Mouse (Mus musculus): ENCODE data around the gene Serpine3. TPM values are rescaled to one million over a fixed set of nuclear protein-coding genes. Genes with fewer than 3 reads are reported as not detected.

Gene Serpine3
- polyA plus RNA-seq, 1 experiment from 2014 or later: not detected

DNA sequence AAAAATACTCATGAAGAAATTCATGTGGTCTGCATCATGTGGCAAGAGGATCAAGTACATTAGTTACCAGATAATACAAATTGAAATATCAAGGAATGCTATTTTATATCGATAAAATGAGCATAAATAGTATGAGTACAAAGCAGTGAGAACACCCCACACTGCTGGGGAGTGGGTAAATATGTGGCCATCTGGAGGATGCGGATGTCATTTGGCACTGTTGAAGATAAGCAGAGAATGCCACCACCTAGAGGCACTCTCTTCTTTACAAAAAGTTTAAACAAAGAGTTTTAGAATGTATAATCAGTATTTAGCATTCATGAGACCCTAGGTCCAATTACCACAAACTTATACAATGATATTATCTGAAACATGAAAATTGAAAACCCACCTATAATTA, 54.7 kb downstream of the Serpine3 start:
- WGBS: 90% methylated on average over 2 of the region's 2 CpGs
- ATAC-seq (replicated peaks; ENCODE audit: low FRiP score) (no peak), DNase-seq (ENCODE audit: low spot score) (no peak)
- no peak overlapping the region for H3K4me3 ChIP-seq (ENCODE audit: low read depth, low read length)
- no peak overlapping the region for H3K27ac ChIP-seq (ENCODE audit: low read depth, low read length)
- H3K36me3 ChIP-seq (ENCODE audit: control insufficient read depth, insufficient read depth, low read length): no peaks in the 10 kb centered on the region; the same call in 1 of the 2 replicates
- H3K4me1 ChIP-seq (replicated peaks; ENCODE audit: control insufficient read depth, insufficient read depth, low read length): no peaks in the 10 kb centered on the region
- H3K9me3 ChIP-seq (ENCODE audit: control insufficient read depth, low read length): no peaks in the 10 kb centered on the region
- no peaks in the 10 kb centered on the region for H3K27me3 ChIP-seq (ENCODE audit: control insufficient read depth, insufficient read depth, low read length)
- no peak overlapping the region for H3K4me2 ChIP-seq (ENCODE audit: low read depth, low read length, severe bottlenecking)
- H3K9ac ChIP-seq (ENCODE audit: low read length): no peak overlapping the region

DNA sequence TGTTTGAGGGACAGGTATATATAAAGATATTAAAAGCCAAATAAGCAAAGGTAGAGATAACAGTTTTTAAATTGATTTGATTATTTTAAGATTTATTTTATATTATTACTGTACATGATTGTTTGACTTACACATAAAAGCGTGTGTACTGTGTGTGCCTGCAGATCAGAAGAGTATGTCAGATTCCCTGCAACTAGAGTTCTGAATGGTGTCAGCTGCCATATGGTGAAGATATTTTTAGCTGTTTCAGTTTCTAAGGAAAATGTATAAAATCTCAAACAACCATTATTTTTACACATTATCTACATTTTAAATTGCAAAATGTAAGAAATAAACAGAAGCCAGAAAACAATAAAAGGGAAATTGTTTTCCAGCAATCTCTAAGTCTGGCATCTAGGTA, 58.2 kb downstream of the Serpine3 start:
- no peak overlapping the region for H3K4me3 ChIP-seq (ENCODE audit: low read depth, low read length)
- no peak for ATAC-seq (replicated peaks; ENCODE audit: low FRiP score)
- no peaks in the 10 kb centered on the region for H3K9me3 ChIP-seq (ENCODE audit: control insufficient read depth, low read length)
- 98% methylated on average over 1 of the region's 1 CpGs for WGBS
- H3K36me3 ChIP-seq (ENCODE audit: control insufficient read depth, insufficient read depth, low read length): no peaks in the 10 kb centered on the region
- no peaks in the 10 kb centered on the region for H3K4me1 ChIP-seq (replicated peaks; ENCODE audit: control insufficient read depth, insufficient read depth, low read length)
- H3K27ac ChIP-seq (ENCODE audit: low read depth, low read length): no peak overlapping the region
- no peak for DNase-seq (ENCODE audit: low spot score)
- no peak overlapping the region for H3K9ac ChIP-seq (ENCODE audit: low read length)
- H3K27me3 ChIP-seq (ENCODE audit: control insufficient read depth, insufficient read depth, low read length): no peaks in the 10 kb centered on the region
- H3K4me2 ChIP-seq (ENCODE audit: low read depth, low read length, severe bottlenecking): no peak overlapping the region

DNA sequence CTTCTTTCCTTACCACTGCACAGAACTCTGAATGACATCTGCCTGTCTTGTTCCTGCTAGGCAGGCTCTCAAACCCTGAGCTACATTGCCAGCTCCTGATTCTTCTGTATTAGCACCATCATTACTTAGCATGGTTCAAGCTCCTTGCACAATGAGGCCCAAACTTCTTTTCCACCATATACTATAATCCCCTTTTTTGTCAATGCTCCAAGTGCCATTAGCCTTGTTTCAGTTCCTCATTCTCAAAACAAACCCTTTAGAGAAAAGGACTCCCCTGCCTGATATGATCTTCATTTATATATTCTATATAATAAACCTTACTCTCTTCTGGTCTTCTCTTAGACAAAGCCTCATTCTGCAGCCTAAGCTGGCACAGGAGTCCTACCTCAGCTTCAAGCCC, 61.1 kb downstream of the Serpine3 start:
- no peak overlapping the region for H3K9ac ChIP-seq (ENCODE audit: low read length)
- H3K4me2 ChIP-seq (ENCODE audit: low read depth, low read length, severe bottlenecking): no peak overlapping the region
- H3K36me3 ChIP-seq (ENCODE audit: control insufficient read depth, insufficient read depth, low read length): no peaks in the 10 kb centered on the region
- H3K4me1 ChIP-seq (replicated peaks; ENCODE audit: control insufficient read depth, insufficient read depth, low read length): no peaks in the 10 kb centered on the region
- H3K27me3 ChIP-seq (ENCODE audit: control insufficient read depth, insufficient read depth, low read length): no peaks in the 10 kb centered on the region
- DNase-seq (ENCODE audit: low spot score) (no peak), ATAC-seq (replicated peaks; ENCODE audit: low FRiP score) (no peak)
- no peak overlapping the region for H3K4me3 ChIP-seq (ENCODE audit: low read depth, low read length)
- no peak overlapping the region for H3K27ac ChIP-seq (ENCODE audit: low read depth, low read length)
- no peaks in the 10 kb centered on the region for H3K9me3 ChIP-seq (ENCODE audit: control insufficient read depth, low read length)

DNA sequence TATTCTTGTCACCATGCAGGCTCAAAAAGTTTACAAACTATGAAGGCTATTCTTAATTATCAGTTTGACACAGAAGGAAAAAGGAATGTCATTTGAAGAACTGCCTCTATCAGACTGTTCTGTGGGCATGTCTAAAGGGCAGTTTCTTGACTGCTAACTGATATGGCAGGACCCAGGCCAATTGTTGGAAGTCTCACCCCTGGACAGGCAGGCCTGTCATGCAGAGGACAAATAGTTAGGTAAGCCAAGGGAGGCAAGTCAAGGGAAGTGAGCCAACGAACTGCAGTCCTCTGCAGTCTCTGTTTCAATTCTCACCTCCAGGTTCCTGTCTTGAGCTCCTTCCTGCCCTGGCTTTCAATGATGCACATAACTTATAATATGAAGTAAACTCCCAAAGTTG, 68.4 kb downstream of the Serpine3 start:
- no peaks in the 10 kb centered on the region for H3K9me3 ChIP-seq (ENCODE audit: control insufficient read depth, low read length)
- WGBS: 96% methylated on average over 1 of the region's 1 CpGs
- DNase-seq (ENCODE audit: low spot score) (no peak), ATAC-seq (replicated peaks; ENCODE audit: low FRiP score) (no peak)
- H3K4me1 ChIP-seq (replicated peaks; ENCODE audit: control insufficient read depth, insufficient read depth, low read length): no peaks in the 10 kb centered on the region
- H3K9ac ChIP-seq (ENCODE audit: low read length): no peak overlapping the region
- H3K4me2 ChIP-seq (ENCODE audit: low read depth, low read length, severe bottlenecking): no peak overlapping the region
- peaks cover 3% of the 10 kb centered on the region; the same call in 1 of the 2 replicates for H3K36me3 ChIP-seq (ENCODE audit: control insufficient read depth, insufficient read depth, low read length)
- no peaks in the 10 kb centered on the region for H3K27me3 ChIP-seq (ENCODE audit: control insufficient read depth, insufficient read depth, low read length)
- H3K4me3 ChIP-seq (ENCODE audit: low read depth, low read length): no peak overlapping the region
- H3K27ac ChIP-seq (ENCODE audit: low read depth, low read length): no peak overlapping the region

DNA sequence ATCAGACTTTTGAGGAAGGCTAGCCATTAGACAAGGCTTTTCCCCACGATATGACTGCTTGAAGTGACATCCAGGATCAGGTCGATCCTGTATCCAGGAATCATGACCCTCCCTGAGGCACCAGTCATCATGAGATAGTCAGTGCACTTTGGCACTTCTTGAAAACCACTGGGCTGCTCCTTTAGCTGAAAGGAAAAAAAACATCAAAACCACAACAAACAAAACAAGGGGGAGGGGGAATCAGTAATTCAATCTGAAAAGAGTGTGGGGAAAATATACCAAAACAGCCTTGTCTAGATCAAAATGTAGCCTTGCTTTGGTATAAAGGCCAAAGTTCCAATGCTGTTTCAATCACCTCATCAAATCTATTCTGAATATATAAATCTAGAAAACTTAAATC, 70.2 kb downstream of the Serpine3 start:
- no peak for ATAC-seq (replicated peaks; ENCODE audit: low FRiP score)
- Histone ChIP-seq H3K27ac (ENCODE audit: low read depth, low read length) (no peak overlapping the region), H3K4me1 (replicated peaks; ENCODE audit: control insufficient read depth, insufficient read depth, low read length) (no peaks in the 10 kb centered on the region), H3K4me2 (ENCODE audit: low read depth, low read length, severe bottlenecking) (no peak overlapping the region), H3K27me3 (ENCODE audit: control insufficient read depth, insufficient read depth, low read length) (no peaks in the 10 kb centered on the region), H3K9me3 (ENCODE audit: control insufficient read depth, low read length) (no peaks in the 10 kb centered on the region), H3K9ac (ENCODE audit: low read length) (no peak overlapping the region), H3K4me3 (ENCODE audit: low read depth, low read length) (no peak overlapping the region), H3K36me3 (ENCODE audit: control insufficient read depth, insufficient read depth, low read length) (peaks cover 3% of the 10 kb centered on the region; the same call in 1 of the 2 replicates)
- WGBS: 85% methylated on average over 2 of the region's 2 CpGs
- DNase-seq (ENCODE audit: low spot score): no peak

DNA sequence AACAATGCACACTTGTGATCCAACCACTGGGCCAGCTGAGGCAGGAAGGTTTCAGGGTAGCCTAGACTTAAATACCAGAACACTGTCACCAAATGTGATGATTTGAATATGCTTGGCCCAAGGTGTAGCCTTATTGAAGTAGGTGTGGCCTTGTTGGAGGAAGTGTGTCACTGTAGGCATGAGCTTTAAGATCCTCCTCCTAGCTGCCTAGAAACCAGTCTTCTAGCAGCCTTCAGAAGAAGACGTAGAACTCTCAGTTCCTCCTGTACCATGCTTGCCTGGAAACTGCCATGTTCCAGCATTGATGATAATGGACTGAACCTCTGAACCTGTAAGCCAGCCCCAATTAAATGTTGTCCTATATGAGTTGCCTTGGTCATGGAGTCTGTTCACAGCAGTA, 72.2 kb downstream of the Serpine3 start:
- peaks cover 3% of the 10 kb centered on the region; the same call in 1 of the 2 replicates for H3K36me3 ChIP-seq (ENCODE audit: control insufficient read depth, insufficient read depth, low read length)
- no peak for DNase-seq (ENCODE audit: low spot score)
- H3K4me1 ChIP-seq (replicated peaks; ENCODE audit: control insufficient read depth, insufficient read depth, low read length): no peaks in the 10 kb centered on the region
- 92% methylated on average over 1 of the region's 1 CpGs for WGBS
- H3K4me2 ChIP-seq (ENCODE audit: low read depth, low read length, severe bottlenecking): no peak overlapping the region
- H3K9ac ChIP-seq (ENCODE audit: low read length): no peak overlapping the region
- H3K27ac ChIP-seq (ENCODE audit: low read depth, low read length): no peak overlapping the region
- no peaks in the 10 kb centered on the region for H3K9me3 ChIP-seq (ENCODE audit: control insufficient read depth, low read length)
- H3K4me3 ChIP-seq (ENCODE audit: low read depth, low read length): no peak overlapping the region
- no peaks in the 10 kb centered on the region for H3K27me3 ChIP-seq (ENCODE audit: control insufficient read depth, insufficient read depth, low read length)
- ATAC-seq (replicated peaks; ENCODE audit: low FRiP score): no peak

Other genes starting within 250 kb of the Serpine3 start
- 0.52 and 1.1 TPM in 2 replicates for gene Gucy1b2, start 207.4 kb upstream of the Serpine3 start, polyA plus RNA-seq (2014; fragmentation: Nextera tagmentation; extraction: Ambion mirVana)
- 7.4 and 9.2 TPM in 2 replicates for gene Fam124a, start 107.9 kb upstream of the Serpine3 start, polyA plus RNA-seq (2014; fragmentation: Nextera tagmentation; extraction: Ambion mirVana)
- not detected in 2 replicates for gene Gm4131, start 96.7 kb upstream of the Serpine3 start, polyA plus RNA-seq (2014; fragmentation: Nextera tagmentation; extraction: Ambion mirVana)
- 34.3 and 34.6 TPM in 2 replicates for gene Ints6, start 97.5 kb downstream of the Serpine3 start, polyA plus RNA-seq (2014; fragmentation: Nextera tagmentation; extraction: Ambion mirVana)
- gene Wdfy2, start 174.0 kb downstream of the Serpine3 start, polyA plus RNA-seq (2014; fragmentation: Nextera tagmentation; extraction: Ambion mirVana): 16.7 and 17.9 TPM in 2 replicates

Data from forebrain, embryonic 11.5 days (tissue).